Mouse (Mus musculus): ENCODE data around the gene Bag6. TPM values are rescaled to one million over a fixed set of nuclear protein-coding genes. Genes with fewer than 3 reads are reported as not detected.

The Bag6 gene
- polyA plus RNA-seq, 1 experiment from 2014 or later = 82.5 TPM

DNA sequence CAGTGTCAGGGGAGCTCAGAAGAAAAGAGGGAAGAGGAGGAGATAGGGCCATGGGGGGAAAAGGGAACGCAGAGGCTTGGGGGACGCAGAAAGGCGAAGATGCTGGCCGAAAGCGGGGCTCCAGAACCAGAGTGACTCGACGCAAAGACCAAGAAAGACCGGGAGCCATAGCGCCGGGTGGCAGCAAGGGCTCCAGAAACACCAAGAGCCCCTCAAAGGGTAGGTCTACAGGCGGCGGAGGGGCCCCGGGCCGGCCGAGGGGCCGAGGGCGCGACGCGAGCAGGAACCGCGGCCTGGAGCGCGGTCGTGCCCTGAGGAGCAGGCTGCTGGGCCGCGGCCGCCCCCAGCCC is 29.2 kb downstream of the Bag6 start:
- WGBS = 0% methylated on average over 27 of the region's 28 CpGs
- no peaks in the 10 kb centered on the region for H3K9me3 ChIP-seq (replicated peaks)
- peak overlapping the region; percentile 97 for H3K27ac ChIP-seq
- peak overlapping the region; percentile 100 for H3K9ac ChIP-seq
- H3K4me3 ChIP-seq = peak overlapping the region; percentile 100
- no peaks in the 10 kb centered on the region for H3K27me3 ChIP-seq
- peaks cover 35% of the 10 kb centered on the region for H3K36me3 ChIP-seq (ENCODE audit: poor library complexity, severe bottlenecking)
- no peak for ATAC-seq
- peaks cover 36% of the 10 kb centered on the region for H3K4me1 ChIP-seq
- peak overlapping the region; percentile 99 for H3K4me2 ChIP-seq

- peaks cover 29% of the 10 kb centered on the region for H3K36me3 ChIP-seq (ENCODE audit: poor library complexity, severe bottlenecking)
- H3K4me2 ChIP-seq = peak within 1 kb of the TSS; percentile 99
- WGBS = under 1% methylated on average over 47 of the region's 89 CpGs
- peaks cover 36% of the 10 kb centered on the region for H3K4me1 ChIP-seq
- H3K9me3 ChIP-seq (replicated peaks) = no peaks in the 10 kb centered on the region
- peak within 1 kb of the TSS; percentile 100 for H3K4me3 ChIP-seq
- peak within 1 kb of the TSS; percentile 100 for H3K9ac ChIP-seq
- H3K27ac ChIP-seq = peak within 1 kb of the TSS; percentile 97
- peak; percentile 94 for ATAC-seq
- H3K27me3 ChIP-seq = no peaks in the 10 kb centered on the region
Observed at GRCm38 (mm10) chr17:35164568-35165450, 29.8 kb downstream of the Bag6 start, which contains the start of gene Prrc2a. TSS of gene Prrc2a (minus strand) at chr17:35164897.

GRCm38 (mm10) chr17:35165451-35166155 is 30.6 kb downstream of the Bag6 start:
- peak overlapping the region; percentile 97 for H3K27ac ChIP-seq

GRCm38 (mm10) chr17:35166352-35167035 is 31.5 kb downstream of the Bag6 start:
- H3K4me3 ChIP-seq = peak overlapping the region; percentile 100
- 70% methylated on average over 8 of the region's 8 CpGs for WGBS
- H3K9me3 ChIP-seq (replicated peaks) = no peaks in the 10 kb centered on the region
- H3K27ac ChIP-seq = peak overlapping the region; percentile 97
- no peaks in the 10 kb centered on the region for H3K27me3 ChIP-seq
- H3K4me1 ChIP-seq = peaks cover 35% of the 10 kb centered on the region
- peaks cover 12% of the 10 kb centered on the region for H3K36me3 ChIP-seq (ENCODE audit: poor library complexity, severe bottlenecking)
- peak overlapping the region; percentile 99 for H3K4me2 ChIP-seq
- no peak for ATAC-seq
- H3K9ac ChIP-seq = peak overlapping the region; percentile 69

More at GRCm38 (mm10) chr17:35165451-35166155, 30.6 kb downstream of the Bag6 start:
- H3K9ac ChIP-seq = peak overlapping the region; percentile 69
- peaks cover 21% of the 10 kb centered on the region for H3K36me3 ChIP-seq (ENCODE audit: poor library complexity, severe bottlenecking)
- H3K9me3 ChIP-seq (replicated peaks) = no peaks in the 10 kb centered on the region
- WGBS = 20% methylated on average over 12 of the region's 12 CpGs
- peaks cover 36% of the 10 kb centered on the region for H3K4me1 ChIP-seq
- H3K27me3 ChIP-seq = no peaks in the 10 kb centered on the region
- peak overlapping the region; percentile 99 for H3K4me2 ChIP-seq
- ATAC-seq = peak; percentile 89
- H3K4me3 ChIP-seq = peak overlapping the region; percentile 100

DNA sequence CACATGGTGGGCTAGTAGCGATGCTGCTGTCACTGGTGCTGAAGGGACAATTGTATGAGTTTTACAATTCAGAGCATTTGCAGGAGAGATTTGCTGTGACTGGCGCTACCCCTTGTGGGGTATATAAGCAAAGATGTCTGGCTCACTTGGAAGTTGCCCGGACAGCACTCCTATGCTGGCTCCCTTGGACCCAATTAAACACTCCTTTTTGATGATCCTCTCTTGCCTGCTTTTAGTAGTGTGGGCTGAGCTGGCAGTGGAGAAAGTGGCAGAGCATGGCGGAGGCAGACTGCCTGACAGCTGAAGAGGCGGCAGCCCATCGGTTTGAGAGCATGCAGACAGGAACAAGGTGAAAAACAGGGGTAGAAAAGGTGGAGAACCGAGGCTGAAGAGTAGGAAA is 32.8 kb downstream of the Bag6 start:
- H3K9me3 ChIP-seq (replicated peaks) = no peaks in the 10 kb centered on the region
- H3K36me3 ChIP-seq (ENCODE audit: poor library complexity, severe bottlenecking) = no peaks in the 10 kb centered on the region
- no peak overlapping the region for H3K9ac ChIP-seq
- no peaks in the 10 kb centered on the region for H3K27me3 ChIP-seq
- H3K4me2 ChIP-seq = no peak overlapping the region
- no peak overlapping the region for H3K4me3 ChIP-seq
- H3K27ac ChIP-seq = no peak overlapping the region
- 87% methylated on average over 7 of the region's 7 CpGs for WGBS
- peaks cover 22% of the 10 kb centered on the region for H3K4me1 ChIP-seq
- no peak for ATAC-seq

- WGBS = 23% methylated on average over 4 of the region's 4 CpGs
- H3K4me3 ChIP-seq = no peak overlapping the region
- no peak for ATAC-seq
- H3K36me3 ChIP-seq (ENCODE audit: poor library complexity, severe bottlenecking) = no peaks in the 10 kb centered on the region
- H3K9me3 ChIP-seq (replicated peaks) = no peaks in the 10 kb centered on the region
- no peak overlapping the region for H3K4me2 ChIP-seq
- H3K27me3 ChIP-seq = no peaks in the 10 kb centered on the region
- H3K9ac ChIP-seq = 0 out of 2 replicates have a peak overlapping the region, but pooled peaks have one; percentile 12
- peaks cover 13% of the 10 kb centered on the region for H3K4me1 ChIP-seq
- H3K27ac ChIP-seq = no peak overlapping the region
Observed at GRCm38 (mm10) chr17:35168541-35169207, 33.7 kb downstream of the Bag6 start.

DNA sequence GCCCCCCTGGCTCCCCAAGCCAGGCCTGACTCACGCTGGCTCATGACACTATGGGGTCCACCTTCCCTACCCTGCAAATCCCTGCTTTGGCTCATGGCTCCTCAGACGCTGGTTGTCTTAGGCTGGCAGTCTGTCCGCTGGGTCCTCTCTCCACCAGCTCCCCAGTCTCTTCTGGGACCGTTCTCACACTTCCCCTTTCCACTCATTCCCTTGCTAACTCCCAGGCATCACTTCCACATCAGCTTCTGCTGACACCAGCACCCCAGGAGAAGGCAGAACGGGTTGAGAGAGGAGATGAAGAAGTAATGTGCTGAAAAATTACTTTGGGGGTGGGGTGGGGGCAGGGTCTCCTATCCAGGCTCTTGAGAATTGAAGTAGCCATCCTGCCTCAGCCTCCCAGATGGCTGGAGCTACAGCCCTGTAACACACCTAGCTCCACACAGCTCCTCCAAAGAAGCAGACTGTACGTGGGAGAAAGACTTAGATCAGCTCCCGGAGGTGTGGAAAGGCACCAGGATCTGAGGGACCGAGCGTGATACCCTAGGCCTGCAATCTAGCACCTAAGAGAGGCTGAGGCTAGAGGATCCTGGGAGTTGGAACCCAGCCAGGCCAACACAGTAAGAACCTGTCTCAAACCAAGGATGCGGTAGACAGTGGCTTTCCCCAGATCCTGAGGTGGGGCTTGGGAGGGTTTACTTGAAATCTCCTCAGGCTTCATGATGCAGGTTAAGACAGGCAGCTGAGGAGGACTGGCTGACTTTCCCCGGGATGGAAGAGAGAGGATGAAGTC is 37.7 kb downstream of the Bag6 start:
- WGBS = 78% methylated on average over 11 of the region's 11 CpGs
- no peaks in the 10 kb centered on the region for H3K4me1 ChIP-seq
- no peak overlapping the region for H3K27ac ChIP-seq
- H3K9me3 ChIP-seq (replicated peaks) = no peaks in the 10 kb centered on the region
- no peak overlapping the region for H3K9ac ChIP-seq
- no peak overlapping the region for H3K4me2 ChIP-seq
- H3K36me3 ChIP-seq (ENCODE audit: poor library complexity, severe bottlenecking) = no peaks in the 10 kb centered on the region
- no peak for ATAC-seq
- H3K27me3 ChIP-seq = no peaks in the 10 kb centered on the region
- no peak overlapping the region for H3K4me3 ChIP-seq

- WGBS = 65% methylated on average over 3 of the region's 3 CpGs
- Histone ChIP-seq H3K9ac (no peak overlapping the region), H3K27me3 (no peaks in the 10 kb centered on the region), H3K36me3 (ENCODE audit: poor library complexity, severe bottlenecking) (no peaks in the 10 kb centered on the region), H3K27ac (peak overlapping the region; percentile 19; the same call in 1 of the 2 replicates), H3K9me3 (replicated peaks) (no peaks in the 10 kb centered on the region), H3K4me2 (no peak overlapping the region), H3K4me1 (no peaks in the 10 kb centered on the region), H3K4me3 (no peak overlapping the region)
- no peak for ATAC-seq
Observed at GRCm38 (mm10) chr17:35173329-35173728, 38.4 kb downstream of the Bag6 start.

DNA sequence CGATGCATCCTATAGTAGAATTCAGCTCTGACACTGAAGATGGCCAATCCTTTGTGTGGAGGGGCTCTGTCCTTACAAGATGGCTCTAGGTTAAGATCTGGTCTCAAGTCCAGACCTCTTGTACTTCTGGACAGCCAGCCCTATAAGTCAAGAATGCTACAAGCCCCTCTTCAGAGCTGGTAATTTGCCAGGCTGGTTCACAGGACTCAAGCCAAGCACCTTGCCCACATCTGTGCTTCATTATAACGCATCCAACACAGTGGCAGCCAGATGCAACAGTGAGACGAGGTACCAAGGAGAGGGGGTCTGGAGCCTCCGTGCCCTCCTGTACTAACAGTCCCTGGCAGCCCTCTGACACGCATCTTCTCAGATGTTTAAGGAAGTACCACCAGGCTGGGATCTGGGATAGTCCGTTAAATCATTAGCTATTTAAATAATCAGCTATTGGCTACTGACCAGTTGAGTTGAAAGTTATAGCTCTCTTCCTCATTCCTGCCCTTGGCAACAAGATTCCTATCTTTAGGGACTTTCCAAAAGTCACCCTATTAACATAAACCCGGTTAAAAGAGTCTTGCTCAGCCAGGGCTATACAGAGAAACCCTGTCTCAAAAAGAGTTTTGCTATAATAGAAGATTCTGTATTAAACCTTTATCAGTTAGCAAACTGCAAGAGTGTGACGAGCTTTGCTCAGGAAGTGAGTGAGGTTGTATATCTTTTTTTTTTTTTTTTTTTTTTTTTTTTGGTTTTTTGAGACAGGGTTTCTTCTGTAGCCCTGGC is 39.4 kb downstream of the Bag6 start:
- Histone ChIP-seq H3K4me1 (no peaks in the 10 kb centered on the region), H3K9ac (no peak overlapping the region), H3K4me2 (no peak overlapping the region), H3K27ac (no peak overlapping the region), H3K36me3 (ENCODE audit: poor library complexity, severe bottlenecking) (no peaks in the 10 kb centered on the region), H3K9me3 (replicated peaks) (no peaks in the 10 kb centered on the region), H3K27me3 (no peaks in the 10 kb centered on the region), H3K4me3 (no peak overlapping the region)
- WGBS = 78% methylated on average over 8 of the region's 8 CpGs
- ATAC-seq = no peak

GRCm38 (mm10) chr17:35175382-35175781 is 40.4 kb downstream of the Bag6 start:
- no peak overlapping the region for H3K4me3 ChIP-seq
- H3K27ac ChIP-seq = no peak overlapping the region
- H3K9ac ChIP-seq = no peak overlapping the region
- no peaks in the 10 kb centered on the region for H3K36me3 ChIP-seq (ENCODE audit: poor library complexity, severe bottlenecking)
- H3K27me3 ChIP-seq = no peaks in the 10 kb centered on the region
- no peaks in the 10 kb centered on the region for H3K9me3 ChIP-seq (replicated peaks)
- WGBS = 79% methylated on average over 6 of the region's 6 CpGs
- ATAC-seq = no peak
- H3K4me1 ChIP-seq = no peaks in the 10 kb centered on the region
- H3K4me2 ChIP-seq = no peak overlapping the region

All from forebrain, embryonic 13.5 days (tissue).